Mouse (Mus musculus) kidney, postnatal 14 days (tissue): ENCODE measurements around the gene Tenm4.
A peak's percentile ranks its signal among the peaks of the same experiment; 100 is the strongest.

Experiments
- DNase-seq: peaks from one replicate; pipeline ENCODE4 v3.0.0; 2022; ENCODE audit warnings: mixed read lengths

The Tenm4 gene

GRCm38 (mm10) chr7:96204809-96205350, 33.8 kb downstream of the Tenm4 start:
- DNase-seq: no peak

DNA sequence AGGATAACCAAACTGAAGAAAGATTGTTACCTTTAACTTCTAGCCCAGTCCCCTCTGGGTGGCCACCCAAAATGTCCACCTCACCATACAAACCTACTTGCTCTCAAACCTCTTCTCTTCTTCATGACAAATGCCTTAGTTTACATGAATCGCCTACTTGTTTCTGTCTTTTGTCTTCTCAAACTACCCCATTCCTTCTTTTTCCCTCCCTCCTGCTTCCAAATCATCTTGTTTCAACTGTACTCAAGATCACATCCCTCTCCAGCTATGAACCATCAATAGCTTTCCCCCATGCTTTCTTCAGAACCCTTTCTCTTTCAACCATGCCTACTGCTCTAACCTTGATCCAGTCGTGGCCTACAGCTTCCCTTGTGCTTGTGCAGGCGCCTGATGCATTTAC, 36.0 kb downstream of the Tenm4 start:
- no peak for DNase-seq

DNA sequence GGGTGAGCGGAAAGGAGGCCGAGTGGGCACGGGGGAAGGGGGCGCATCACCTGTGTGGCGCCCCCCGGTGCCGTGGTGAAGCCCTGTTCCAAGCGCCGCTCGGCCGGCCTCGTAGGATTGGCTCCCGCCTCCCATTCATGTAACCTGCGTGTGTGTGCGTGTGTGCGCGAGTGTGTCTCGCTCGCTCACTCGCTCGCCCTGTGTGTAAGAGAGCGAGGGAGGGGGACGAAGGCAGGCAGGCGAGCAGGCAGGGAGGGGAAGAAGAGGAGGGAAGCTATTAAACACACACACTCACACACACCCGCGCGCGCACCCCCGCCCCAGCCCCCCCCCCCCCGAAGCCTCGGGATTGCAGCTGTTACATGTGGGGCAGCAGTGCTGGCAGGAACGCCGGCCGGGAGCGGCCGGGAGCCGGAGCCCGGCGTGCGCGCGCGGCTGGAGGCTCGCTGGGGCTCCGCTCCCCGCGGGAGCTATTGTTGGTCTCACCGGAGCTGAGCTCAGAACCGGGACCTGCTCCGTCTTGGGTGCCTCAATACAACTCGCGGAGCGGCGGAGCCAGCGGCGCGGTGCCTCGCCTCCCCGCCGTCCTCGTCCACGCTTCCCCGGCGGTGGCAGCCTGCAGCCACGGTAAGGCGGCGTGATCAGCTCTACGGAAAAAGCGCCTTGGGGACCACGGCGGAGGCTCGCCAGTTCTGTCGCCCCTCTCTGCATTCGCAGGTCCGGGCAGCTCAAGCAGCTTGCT, 38.9 kb downstream of the Tenm4 start:
- peak; percentile 52 for DNase-seq

GRCm38 (mm10) chr7:96210525-96211369, 39.7 kb downstream of the Tenm4 start:
- peak; percentile 50 for DNase-seq

DNA sequence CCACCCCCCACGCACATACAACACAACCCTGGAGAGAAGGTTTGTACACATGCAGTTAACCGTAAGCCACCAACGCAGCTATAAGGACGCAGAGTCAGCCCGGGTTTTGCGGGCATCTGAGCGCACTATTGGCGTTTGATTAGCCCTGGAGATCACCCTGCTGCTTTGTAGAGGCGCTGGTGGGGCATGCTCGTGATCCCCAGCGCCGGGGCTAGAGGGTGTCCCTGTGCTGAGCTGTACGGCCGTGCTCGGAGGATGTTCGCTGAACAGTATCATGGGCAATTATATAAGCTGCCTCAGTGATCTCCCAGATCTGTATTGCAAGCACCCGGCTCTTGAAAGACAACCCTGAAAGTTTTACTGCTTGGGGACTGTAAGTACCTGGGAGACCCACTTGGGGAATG, 40.6 kb downstream of the Tenm4 start:
- peak; percentile 13 for DNase-seq

GRCm38 (mm10) chr7:96212224-96212591, 41.2 kb downstream of the Tenm4 start:
- DNase-seq: no peak

- DNase-seq: peak; percentile 64
Measured at GRCm38 (mm10) chr7:96212592-96213541, 41.8 kb downstream of the Tenm4 start.

DNA sequence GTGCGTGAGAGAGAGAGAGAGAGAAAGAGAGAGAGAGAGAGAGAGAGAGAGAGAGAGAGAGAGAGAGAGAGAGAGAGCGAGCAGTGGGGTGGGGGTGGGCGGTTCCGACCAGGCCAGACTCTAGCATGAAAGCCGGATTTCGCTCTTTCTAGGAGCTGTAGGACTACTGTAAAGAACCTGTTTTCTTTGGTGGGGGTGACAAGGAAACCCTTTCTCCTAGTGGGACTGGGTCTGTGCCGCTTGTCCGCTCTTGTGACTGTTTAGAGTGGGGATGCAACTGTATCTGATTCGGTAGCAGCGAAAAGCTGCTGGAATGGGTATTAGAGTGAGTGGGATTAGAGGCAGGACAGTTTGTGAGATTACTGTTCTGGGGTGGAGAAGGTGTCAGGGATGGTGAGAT, 42.7 kb downstream of the Tenm4 start:
- no peak for DNase-seq

DNA sequence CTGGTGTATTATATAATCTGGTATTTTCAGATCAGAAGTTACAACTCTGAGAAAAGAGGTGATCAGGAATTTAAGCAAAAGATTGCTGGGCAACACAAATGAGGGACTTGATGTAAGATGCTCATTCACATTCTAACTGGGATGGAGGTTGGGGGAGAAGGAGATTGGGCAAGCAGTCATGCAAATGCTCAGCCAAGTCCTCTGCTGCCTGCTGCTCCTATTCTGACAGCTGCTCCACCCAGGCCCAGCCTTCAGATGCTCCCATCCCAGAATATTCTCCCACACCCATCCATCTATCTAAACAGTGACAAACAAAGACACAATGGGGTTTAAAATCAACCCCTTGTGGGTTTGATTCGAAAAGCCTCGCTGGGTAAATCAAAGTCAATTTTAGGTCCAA, 43.8 kb downstream of the Tenm4 start:
- no peak for DNase-seq

DNA sequence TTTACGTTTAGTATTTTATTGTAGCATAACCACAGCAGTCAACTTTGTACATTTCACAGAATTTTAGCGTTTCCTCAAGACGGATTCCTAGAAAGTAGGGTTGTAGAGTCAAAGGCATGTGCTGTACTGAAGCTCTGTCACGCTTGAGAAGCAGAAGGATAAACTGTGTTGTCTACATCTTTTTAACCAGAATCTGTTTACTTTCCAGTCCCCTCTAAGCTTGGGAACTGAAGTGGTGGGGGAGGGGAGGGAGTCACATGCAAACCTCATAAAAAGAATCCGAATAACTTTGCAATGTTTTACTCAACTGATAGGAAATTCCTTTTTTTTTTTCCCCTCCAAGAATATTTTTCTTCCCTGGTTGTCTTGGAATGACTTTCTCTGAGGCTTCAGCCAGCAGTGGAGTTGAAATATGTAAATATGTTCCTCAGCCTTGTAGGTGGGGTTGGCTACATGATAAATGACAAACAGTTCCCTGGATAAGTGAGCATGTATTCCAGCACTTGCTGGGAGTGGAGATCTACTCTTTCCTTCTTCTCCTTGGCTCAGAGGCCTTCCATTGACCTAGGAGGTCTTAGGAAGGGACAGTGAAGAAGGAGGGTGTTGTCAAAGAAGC, 45.0 kb downstream of the Tenm4 start:
- peak; percentile 29 for DNase-seq

DNA sequence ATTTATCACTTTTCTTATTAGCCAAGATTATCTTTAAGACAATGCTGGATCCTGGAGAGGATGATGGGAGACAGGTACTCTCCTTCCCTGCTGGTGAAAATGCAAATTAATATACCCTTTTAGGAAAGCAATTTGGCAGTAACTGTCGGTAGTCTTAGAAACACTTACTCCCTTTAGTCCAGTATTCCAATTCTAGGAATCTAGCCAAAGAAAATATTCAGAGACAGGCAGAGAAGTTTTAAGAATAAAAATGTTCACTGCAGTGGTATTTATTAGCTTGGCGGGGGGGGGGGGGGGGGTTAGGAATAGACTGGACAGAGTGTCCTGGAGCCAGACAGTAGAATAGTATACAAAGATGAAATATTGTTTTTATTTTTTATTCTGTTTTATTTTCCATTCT, 48.3 kb downstream of the Tenm4 start:
- DNase-seq: no peak

DNA sequence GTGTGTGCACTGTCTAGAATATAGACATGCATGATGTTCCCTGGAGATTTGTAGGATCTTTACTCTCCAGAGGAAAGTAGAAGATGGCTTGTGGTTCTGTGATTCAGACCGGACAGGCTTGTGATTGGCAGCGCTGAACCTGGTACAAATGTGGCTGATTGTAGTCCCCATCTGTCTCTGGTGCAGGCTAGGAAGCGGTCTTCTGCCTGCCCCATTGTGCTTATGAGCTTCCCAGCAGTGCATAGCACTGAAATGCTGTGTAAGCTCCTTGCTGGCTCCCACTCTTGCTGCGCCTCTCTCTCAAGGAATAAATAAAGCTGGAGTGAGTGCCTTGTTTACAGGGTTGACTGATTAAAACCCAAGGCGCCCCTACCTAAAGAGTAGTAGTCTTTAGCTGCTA, 49.6 kb downstream of the Tenm4 start:
- DNase-seq: no peak

- no peak for DNase-seq
Measured at GRCm38 (mm10) chr7:96222569-96222968, 51.5 kb downstream of the Tenm4 start.

- DNase-seq: no peak
Measured at GRCm38 (mm10) chr7:96228562-96229268, 57.7 kb downstream of the Tenm4 start.

DNA sequence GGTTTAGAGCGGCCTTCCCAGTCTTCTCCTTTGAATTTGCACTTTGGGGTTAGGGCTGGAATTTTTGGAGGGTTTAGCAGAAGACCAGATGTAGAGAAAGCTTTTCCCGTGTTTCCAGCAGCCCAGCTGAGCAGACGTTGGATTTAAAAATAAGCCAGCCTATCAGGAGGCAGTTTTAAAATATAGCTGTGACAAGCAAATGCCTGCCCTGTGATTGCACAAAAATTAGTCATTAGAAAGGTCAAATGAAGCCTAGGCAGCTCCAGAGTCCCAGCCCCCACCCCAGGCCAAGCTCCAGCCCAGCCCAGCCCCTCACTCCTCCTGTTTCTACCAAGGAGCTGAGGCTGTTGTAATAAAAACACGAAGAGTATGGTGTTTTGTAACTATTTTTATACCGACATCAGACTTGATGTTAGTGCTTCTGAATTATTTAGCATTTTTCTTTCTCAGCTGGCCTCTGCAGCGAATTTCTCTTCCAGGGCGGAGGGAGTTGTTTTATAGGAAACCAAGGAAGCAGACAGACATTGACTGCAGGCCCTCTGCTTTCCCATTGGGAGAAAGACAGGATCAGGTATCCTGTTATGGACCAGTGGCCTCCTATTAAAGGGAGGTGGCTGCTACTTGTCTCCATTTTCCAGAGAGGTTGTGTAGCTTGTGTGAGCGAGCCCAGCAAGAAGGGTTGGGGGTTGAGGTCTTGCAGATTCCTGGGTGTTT, 59.1 kb downstream of the Tenm4 start:
- DNase-seq: peak; percentile 35

DNA sequence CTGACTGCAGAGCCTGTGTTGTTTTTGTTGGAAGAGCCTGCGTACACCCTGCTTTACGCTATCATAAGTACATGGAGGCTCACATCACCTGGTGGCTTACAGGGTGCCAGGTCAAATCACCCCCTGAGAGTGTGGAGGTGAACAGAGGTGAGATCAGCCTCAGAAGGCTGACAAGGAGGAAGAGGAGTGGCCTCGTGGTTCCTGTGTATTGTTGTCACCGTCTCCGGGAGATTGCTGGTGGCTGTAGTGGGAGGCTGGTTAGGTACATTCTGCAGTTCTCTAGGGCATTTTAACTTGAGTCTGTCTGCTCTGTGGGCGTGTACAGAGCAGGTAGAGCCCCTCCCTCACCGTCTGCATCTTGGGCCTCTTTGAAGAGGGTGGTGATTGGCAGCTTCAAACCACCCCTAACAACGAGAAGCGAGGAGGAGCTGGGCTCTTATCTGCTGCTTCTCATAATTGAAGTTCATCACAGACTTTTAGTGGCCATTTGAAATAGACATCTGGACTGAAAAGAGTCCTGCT, 59.7 kb downstream of the Tenm4 start:
- no peak for DNase-seq

DNA sequence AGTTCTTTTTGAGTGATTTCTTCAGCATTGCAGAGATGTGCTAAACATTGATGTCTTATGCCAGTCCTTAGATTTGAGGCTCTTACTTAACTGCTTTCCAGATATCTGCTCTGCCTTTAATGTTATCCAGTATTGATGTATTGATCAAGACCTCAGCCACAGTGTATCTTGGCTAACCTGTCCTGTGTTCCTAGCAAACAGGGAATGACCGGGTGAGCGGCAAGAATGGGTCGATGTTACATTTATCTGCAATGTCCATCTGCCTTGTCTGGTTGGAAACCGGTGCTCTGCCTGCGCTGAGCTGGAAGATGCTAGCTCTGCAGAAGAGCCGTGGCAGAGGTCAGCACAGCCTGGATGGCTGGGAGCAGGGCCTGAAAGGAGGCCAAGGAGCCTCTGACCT, 64.8 kb downstream of the Tenm4 start:
- no peak for DNase-seq

GRCm38 (mm10) chr7:96240661-96241060, 69.6 kb downstream of the Tenm4 start:
- DNase-seq: peak; percentile 22

GRCm38 (mm10) chr7:96242328-96243185, 71.5 kb downstream of the Tenm4 start:
- DNase-seq: peak; percentile 9

DNA sequence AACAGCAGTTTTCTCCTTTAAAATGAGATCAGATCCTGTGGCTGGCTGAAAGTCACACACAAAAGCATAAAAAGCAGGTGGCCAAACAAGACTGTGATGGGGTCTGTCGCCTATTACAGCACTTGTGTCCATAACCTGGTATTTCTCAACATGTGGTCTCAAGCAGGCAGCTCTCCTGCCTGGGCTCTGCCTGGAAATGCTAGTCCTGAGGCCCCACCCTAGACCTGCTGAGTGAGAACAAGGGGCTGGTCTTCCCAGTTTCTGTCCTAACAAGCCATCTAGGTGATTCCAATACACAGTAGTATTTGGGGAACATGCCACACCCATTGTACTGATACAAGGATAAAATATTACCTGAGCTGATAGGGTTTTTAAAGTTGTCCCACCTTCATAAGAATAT, 73.8 kb downstream of the Tenm4 start:
- DNase-seq: no peak
